Mouse (Mus musculus) c-Kit-negative CD71-positive TER-119-positive erythroid progenitor cells, embryonic 14.5 days (primary cell): ENCODE data around the gene Tmem209.

Source experiments
- DNase-seq: peaks from one replicate; pipeline ENCODE4 v3.0.0-alpha.2; 2013; ENCODE audit warnings: low read depth, low spot score

Gene Tmem209

DNA sequence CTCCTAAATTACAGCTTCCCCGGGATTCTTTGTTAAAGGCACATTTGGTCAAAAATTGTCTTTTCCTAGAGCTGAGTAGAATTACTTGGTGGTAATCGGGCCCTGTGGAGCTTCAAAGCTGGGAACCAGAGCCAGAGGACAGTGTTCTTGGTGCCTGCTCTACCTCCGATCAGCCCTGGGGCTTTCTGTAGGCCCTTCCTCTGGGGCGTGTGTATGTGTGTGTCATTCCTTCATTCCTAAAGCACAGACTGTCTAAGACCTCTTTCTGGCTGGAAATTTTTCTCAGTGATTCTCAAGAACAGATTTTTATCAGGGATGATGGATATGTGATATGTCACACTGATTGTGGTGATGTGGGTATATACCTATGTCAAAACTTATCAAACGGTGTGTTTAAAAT is 29.2 kb upstream of the Tmem209 start:
- no peak for DNase-seq

DNA sequence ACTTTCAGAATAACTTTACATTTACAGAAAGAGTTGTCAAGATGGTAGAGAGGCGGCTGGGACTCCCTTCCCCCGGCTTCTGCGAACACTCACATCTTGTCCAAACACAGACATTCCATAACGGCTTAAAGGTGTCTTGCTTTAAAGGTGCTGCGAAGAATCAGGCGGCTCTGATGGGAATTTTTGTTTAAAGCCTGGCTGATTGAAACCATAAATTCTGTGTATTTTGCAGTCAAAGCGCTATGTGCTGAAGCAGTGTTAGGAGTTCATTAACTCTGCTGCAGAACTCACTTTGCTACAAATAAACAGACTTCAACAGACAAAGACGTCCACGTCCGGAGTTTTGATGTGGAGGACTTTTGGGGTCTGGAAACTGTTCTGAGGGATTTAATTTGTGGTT is 28.7 kb upstream of the Tmem209 start:
- no peak for DNase-seq

DNA sequence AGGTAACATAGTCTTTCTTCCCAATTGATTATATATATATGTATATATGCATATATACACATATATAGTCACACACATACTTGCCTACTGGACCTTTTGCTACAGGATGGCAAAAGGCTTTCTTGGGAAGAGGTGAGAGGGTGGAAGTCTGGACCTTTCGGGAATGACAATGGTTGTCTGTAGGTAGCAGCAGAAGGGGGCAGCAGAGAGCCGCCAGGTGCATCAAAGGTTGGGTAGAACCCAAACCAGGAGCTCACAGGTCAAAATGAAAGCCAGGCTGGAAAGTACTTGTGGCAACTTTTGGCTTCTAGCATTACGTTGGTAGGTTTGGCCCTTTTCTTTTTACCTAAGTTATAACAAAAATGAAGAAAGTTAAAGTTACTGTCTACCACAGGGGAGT is 25.8 kb upstream of the Tmem209 start:
- no peak for DNase-seq

DNA sequence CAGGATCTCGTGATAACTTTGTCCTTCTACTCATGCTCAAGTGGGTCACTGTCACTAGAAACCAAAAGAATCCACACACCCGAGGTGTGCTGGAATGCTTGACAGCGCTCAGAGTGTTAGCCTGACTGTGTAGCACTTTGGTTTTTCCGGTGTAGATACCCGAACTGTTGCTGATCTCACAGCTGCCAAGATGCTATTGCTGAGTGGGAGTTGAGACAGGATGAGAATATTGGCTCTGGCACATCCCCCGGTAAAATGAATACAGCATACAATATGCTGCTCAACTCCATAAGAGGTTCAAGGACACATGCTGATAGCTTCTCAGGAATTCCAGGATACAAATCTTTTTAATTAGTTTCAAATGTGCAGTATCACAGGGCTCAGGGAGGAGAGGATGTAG is 19.2 kb upstream of the Tmem209 start:
- no peak for DNase-seq

DNA sequence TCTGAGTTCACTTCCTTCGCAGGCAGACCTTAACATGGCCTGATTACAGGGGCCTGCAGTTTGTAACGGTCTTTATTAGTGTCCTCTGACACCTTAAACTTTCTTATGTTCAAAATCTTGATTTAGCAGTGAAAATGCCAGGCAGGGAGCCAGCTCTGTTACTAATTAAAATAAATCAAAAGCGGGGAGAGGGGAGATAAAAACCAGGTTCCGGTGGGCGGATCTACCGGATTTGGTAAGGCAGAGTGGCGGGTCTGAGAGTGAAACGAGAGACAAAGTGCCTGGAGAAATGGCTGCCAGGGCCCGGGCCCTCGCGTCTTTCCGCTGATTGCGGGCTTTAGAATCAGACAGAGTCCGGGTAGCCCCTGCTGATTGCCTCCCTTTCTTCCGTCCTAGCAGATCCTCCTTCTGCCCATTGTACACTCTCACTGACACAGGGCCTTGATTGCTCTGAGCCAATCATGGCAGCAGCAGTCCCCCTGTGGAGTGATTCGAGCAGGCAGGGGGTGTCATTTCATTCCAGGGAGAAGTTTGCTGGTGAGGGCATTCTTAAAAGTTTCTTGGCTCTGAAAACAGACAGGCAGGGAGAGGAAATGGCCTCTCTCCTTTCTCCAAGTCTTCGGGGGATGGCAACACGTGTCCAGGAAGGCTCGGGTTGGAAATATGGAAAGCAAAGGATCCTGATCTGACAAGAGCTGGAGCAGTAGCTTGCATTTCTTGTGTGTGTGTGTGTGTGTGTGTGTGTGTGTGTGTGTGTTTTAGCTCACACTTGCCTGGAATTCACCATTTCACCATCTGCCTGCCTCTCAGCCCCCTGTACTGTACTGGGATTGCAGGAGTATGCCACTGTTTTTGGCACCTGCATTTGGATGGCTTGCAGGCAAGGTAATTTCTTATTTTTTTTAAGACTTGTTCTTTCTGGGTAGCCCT is 17.3 kb upstream of the Tmem209 start:
- DNase-seq: no peak

DNA sequence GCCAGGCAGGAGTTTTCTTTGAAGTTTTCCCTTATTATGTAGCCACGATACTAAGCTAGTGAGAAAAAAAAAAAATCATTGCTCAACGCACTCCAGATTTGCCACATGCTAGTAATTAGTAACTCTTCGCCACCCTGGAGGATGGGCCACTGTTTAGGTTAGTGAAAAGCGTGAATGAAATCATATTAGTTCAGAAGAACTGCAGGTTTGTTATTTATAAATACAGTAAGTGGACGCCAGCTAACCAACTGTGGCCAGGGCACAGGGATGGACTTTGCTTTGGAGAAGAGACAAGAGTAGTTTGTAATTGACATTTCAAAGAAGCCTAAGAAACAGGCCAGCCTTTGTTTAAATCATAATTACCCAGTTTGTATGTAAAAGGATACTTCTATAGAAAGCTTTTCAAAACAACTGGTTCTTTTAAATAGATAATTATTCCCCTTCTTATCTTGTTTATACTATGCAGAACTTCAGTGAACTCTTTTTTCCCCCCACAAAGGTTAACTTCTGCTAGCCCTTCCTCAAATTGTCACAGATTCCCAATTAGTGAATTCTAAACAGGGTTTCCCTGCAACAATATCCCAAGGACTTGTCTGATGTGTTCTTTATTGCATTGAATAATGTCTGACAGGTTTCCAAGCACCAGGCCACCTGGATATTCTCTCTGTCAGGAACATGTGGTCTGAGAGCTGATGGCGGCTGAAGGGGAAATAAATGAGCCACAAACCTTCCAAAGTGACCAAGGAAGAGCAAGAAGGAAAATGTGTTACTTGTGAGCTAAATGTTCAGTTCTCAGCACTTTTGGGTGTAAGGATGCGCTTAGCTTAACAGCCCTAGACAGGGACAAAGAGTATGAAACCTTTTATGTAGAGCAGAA is 16.1 kb upstream of the Tmem209 start:
- no peak for DNase-seq

DNA sequence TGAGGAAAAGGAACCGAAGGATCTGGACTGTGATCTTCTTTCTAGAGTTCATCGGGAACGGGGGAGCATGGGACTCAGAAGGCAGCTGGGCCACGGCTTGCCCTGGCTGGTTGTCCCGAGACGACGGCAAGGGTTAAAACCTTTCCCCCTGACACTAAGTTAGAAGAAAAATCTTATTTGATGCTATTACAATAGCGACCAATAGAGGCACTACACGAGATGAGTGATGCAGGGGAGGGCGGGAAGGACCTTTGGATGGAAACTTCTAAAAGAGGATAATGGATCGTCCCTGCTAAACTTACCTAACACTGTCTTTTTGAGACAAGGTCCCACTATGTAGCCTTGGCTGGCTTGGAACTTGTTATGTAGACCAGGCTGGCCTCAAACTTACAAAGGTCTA is 10.8 kb upstream of the Tmem209 start:
- no peak for DNase-seq

DNA sequence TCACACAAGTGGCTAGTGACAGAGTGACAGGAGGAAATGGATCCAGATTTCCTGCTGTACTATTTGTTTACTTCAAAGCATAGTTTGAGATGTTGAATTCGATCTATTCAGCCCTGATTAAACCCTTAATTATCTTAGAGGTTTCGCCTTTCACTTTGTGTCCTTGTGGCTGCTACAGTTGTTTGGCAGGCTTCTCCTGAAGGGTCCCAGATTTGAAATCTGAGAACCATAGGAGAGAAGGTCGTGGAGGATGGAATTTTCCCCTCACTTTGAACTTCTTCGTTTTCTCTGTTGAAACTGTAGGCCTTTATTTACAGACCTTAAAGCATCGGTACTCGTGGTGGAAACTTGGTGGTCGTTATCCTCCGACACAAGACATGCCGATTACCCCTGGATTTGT is 4.7 kb upstream of the Tmem209 start:
- DNase-seq: no peak

DNA sequence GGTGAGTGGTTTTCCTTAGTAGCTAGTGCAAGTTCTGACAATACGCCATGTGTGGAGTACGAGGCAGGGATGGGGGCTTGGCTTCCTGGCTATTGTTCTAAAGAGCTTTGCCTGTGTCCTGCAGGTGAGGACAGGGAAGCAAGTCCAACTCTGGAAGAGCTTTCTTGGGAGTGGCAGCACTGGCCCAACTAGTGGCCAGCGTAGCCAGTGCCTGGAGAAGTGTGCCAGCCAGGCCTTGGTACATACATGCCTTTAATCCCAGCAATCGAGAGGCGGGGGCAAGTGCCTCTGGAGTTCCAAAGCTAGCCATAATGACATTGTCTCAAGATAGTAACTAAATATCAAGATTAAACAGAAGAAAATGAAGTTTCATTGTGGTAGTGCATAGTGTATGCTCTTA is 708 bp upstream of the Tmem209 start:
- DNase-seq: no peak

DNA sequence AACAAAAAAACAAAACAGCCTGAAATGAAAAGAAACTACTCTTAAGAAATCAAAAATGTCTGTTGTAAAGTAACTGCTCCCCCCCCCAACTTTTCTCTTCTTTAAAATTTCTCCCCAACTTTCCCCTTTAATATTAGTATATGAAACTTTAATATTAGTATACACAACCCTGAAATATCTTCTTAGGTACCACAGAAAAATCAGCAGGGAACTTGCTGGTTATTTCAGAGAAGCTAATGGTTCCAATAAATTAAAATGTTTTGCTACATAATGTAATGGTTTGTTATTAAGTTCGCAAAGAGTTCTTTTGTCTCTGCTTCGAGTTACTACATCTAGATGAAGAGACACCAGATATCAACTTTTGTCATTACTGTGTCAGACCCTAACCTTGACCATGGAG is 759 bp downstream of the Tmem209 start:
- DNase-seq: no peak

DNA sequence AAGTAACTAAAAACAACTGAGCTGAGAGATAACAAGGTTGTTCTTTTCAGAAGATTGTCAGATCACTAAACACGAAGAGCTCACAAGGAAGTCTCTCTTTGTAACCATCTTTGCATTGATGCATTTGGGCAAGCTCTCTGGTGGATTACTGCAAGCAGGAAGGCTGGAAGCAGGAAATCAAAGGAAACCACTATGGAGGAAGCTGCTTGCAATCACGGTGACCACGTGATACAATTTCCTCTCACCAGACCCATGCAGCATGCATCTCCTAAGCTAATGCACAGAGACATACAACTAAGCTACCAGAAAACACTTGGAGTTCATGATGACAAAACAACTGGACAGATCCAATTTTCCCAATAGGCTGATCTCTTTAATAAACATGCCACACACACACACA is 10.5 kb downstream of the Tmem209 start:
- no peak for DNase-seq

DNA sequence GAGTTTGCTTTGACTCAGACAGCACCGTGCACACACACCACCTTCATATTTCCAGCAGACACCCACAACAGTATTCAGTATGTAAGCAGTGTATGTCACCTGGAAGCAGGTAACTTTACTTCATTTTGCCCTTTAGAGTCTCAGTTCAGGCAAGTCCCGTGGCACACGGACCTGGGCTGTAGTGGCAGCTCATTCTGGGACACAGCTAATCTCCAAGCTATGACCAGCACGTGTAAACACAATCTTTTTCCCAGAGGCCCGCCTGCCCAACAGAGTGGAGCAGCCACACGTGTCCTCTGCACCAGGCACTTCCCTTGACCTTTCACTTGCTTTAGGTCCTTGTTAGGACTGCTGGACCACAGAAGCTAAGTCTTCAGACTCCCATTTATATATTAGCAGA is 23.1 kb downstream of the Tmem209 start:
- DNase-seq: no peak

DNA sequence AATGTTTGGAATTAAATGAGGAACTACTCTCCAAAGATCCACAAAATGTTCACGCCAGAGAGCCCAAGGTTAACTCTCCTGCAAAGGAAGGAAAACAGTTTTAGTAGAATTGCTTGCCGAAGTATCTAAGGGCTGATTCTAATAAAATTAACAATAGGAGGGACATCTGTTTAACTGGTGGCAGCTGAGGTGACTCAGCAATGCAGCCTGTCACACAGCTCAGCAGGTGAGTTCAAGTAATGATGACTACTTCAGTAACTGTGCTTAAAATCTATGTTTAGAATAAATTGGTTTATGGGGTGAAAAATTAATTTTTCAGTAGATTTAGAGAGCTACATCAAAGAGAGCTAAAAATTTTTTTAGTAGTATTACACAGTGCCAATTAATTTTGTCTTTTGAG is 26.7 kb downstream of the Tmem209 start:
- DNase-seq: no peak

DNA sequence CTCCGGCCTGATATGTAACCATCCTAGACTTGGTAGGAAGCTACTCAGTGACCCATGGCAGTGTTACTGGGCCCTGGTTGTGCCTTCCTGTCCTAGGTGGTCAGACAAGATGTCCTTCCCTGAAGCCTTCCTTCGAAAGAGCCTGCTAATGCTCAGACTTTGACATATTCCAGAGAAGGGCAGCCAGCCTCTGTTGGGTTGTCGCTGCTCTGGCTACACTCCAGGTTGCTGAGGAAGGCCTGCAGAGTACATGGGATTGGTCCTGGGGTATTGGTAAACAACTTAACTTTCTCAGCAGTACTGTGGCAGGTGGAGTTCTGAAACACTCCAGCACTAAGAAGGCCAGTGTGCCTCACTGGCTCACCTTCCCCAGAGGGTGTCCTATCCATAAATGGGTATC is 30.2 kb downstream of the Tmem209 start:
- no peak for DNase-seq

DNA sequence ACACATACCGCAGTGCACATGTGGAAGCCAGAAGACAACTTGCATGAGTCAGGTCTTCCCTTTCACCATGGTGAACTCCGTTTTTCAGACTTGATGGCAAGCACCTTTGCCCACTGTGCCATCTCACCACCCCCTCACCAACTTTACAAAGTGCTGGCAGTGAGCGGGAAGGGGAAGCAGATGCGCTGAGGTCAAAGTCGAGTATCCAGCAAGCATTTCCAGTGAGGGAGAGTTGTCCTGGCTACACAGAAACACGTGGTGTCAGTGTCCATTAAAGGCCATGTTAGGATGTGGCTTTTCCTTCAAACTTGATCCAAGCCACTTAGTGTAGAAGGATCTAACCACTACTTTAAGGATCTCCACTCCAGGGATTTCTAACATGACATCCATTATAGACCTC is 31.8 kb downstream of the Tmem209 start:
- no peak for DNase-seq

DNA sequence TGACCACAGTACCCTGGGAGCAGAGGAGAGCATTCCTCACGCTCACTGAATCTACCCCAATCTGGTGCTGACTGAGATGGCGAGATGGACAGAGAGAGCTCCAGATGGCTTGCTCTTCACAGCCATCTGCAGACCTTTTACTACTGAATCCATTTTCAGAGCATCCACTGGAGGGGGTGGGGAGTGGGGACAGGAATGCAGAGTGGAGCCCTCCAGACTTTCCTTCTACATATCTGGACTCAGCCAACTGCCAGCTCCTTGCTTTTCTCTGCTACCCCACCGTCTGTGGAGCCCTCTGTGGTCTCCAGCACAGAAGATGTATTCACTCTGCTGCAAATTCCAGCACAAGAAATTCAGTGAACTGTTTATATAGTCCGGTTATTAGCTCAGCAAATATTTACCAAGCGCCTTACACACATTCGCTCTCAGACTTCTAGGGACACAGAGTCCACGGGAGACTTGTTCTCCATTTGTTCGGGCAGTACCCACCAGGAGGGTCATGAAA is 32.3 kb downstream of the Tmem209 start:
- no peak for DNase-seq

DNA sequence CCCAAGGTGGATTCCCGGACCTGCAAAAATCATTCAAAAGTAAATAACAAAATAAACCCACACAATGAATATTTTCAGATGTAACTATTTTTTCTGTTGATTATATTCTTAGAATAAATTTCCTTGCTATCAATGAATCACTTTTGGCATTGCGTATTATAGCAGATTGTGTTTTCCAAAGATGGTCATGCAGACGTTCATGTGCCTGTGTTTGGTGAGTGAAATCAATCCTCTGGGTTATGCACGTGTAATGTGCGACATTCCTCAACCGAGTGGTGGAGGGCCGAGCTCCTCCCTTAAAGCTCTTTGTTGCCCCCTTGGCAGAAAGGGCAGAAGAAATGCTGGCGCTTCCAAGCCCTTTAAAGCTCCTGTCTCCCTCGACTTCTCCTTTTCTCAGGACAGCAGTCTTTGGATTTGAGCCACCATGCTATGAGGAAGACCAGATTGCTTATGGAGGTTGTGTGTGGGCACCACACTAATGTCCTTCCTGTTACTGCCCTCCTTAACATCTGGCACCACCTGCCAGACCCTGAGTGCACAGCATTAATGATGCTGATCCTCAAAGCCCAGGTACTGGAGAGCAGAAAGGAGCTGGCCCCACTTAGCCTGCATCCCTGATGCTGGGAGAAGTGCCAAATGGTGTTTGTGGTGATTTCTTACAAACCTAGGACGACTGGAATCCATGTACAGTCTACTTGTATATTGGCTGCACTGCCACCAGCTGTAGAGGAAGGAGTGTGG is 33.4 kb downstream of the Tmem209 start:
- no peak for DNase-seq

DNA sequence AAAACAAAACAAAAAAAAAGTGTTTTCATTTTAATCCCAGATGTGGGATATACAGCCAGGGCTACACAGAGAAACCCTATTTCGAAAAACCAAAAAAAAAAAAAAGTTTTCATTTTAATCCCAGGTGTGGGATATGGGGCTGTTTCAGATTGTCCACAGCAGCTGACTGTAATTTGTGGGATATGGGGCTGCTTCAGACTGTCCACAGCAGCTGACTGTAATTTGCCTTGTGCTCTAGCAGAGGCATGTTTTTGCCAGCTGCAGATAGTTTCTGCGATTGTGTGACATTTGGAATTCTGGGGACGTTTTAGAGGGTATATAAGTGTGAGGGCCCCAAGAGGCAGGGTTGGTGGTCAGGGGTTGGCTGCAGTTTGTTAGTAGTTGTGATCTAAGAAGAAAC is 37.9 kb downstream of the Tmem209 start:
- DNase-seq: no peak

DNA sequence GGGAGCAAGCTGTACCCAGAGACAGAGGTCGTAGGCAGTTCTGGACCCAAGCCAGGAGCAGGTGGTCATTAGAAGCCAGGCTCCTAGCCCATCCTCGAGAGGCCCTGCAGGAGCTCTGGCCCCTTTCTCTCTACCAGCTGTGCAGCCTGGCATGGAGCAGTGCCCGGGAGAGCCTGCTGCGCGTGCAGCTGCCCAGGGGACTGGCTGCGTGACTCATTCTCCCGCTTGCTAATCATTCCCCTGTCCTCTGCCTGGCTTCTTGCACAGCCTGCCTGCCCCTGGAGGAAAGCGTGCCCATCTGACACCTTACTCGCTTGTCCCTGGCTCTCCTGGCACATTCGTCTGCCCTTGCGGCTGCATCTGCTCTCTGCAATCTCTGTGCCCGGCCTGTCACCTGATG is 40.2 kb downstream of the Tmem209 start:
- no peak for DNase-seq

DNA sequence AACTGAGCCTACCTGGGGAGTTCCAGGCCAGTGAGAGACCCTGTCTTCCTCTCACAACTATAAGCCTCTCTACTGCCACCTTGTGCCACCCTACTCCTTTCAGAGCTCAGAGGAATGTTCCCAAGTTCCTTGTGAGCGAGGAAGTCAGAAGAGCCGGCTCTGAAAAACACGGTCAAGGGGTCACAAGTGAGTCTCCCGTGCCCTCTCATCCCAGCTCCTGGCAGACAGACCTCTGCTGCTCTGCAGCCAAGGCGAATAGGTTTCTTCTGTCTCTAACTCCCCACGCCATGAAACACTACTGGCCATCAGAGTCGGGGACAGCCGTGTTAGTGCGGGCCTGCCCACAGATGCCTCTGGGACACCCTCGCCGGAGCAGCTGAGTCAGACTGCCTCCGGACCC is 40.9 kb downstream of the Tmem209 start:
- DNase-seq: no peak

DNA sequence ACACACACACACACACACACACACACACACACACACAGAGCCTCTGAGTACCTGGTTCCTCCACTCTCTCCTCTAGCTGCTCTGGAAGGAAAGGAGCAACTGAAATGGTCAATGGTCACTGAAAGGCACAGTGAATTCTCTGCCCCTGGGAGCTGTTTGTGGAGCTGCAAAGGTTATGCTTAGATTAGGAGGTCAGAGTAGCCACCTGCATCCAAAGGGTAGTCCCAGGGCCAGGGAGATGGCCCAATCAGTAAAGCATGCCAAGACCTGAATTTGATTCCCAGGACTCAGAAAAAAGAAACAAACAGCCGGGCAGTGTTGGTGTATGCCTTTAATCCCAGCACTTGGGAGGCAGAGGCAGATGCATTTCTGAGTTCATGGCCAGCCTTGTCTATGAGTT is 41.5 kb downstream of the Tmem209 start:
- DNase-seq: no peak

DNA sequence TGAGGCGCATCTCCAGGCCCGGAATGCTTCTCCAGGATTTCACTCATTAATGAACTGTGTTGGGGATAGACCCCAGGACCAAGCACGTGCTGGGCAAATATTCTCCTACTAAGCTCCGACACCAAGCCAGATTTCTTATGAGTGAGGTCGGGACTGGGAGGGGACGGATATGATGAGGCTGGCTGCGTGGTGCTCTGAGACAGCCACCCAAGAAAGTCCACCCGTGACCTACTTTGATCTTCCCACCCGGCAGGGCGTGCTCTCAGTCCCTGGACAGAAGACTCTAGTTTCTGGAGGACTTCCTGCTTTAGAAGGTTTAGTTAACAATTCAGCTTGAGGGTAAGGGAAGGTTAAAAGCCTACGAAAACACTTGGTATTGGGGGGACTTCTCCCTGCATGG is 44.0 kb downstream of the Tmem209 start:
- DNase-seq: no peak
